Mouse (Mus musculus) erythroid progenitor cell, adult 5-6 weeks (primary cell): ENCODE results near the gene Gm28048. TPM values are rescaled to one million over a fixed set of nuclear protein-coding genes. Genes with fewer than 3 reads are reported as not detected.

Experiments used
- ATAC-seq: replicated peaks from 2 replicates; pipeline ENCODE4 v1.8.0; 2016; ENCODE audit warnings: moderate number of reproducible peaks, mild to moderate bottlenecking, moderate TSS enrichment, inconsistent platforms; ENCODE audit not compliant: poor library complexity, low FRiP score, severe bottlenecking
- total RNA-seq, 2 experiments: library from RNA; stranded (forward) in 1 of 2; stranded (reverse) in 1 of 2; fragments of 150-400 nt in 1 of 2; fragments of 186-747, 209-891 nt in 1 of 2; gene quantifications; 2 replicates each; pipeline versions ENCODE4 v1.2.3 to v1.2.4; 2015 to 2017; ENCODE audit warnings: low replicate concordance in 2 of 2

The Gm28048 gene
- total RNA-seq, 2 experiments from 2014 or later: 1.6 to 13.0 TPM

GRCm38 (mm10) chr11:22867691-22868090 lies 114.2 kb downstream of the Gm28048 start:
- no peak for ATAC-seq

- no peak for ATAC-seq
Observed at GRCm38 (mm10) chr11:22865635-22866246, 116.1 kb downstream of the Gm28048 start.

- no peak for ATAC-seq
Observed at GRCm38 (mm10) chr11:22864305-22865060, 117.4 kb downstream of the Gm28048 start.

GRCm38 (mm10) chr11:22863581-22863980 lies 118.3 kb downstream of the Gm28048 start:
- no peak for ATAC-seq

GRCm38 (mm10) chr11:22861315-22861714 lies 120.6 kb downstream of the Gm28048 start:
- ATAC-seq: no peak

- peak; percentile 31 for ATAC-seq
Observed at GRCm38 (mm10) chr11:22860335-22861227, 121.3 kb downstream of the Gm28048 start, which contains the start of gene B3gnt2. Gene B3gnt2, minus strand, starts transcription at chr11:22860961.

GRCm38 (mm10) chr11:22859633-22860334 lies 122.1 kb downstream of the Gm28048 start:
- peak; percentile 78 for ATAC-seq

GRCm38 (mm10) chr11:22859301-22859632 lies 122.6 kb downstream of the Gm28048 start:
- peak; percentile 7; the same call in 1 of the 2 replicates for ATAC-seq

- ATAC-seq: peak; percentile 65
Observed at GRCm38 (mm10) chr11:22858441-22859300, 123.2 kb downstream of the Gm28048 start.

GRCm38 (mm10) chr11:22857705-22858440 lies 124.0 kb downstream of the Gm28048 start:
- ATAC-seq: no peak

- ATAC-seq: no peak
Observed at GRCm38 (mm10) chr11:22857106-22857704, 124.7 kb downstream of the Gm28048 start.

GRCm38 (mm10) chr11:22856371-22856965 lies 125.4 kb downstream of the Gm28048 start:
- ATAC-seq: no peak

- no peak for ATAC-seq
Observed at GRCm38 (mm10) chr11:22854571-22854970, 127.3 kb downstream of the Gm28048 start.

- ATAC-seq: no peak
Observed at GRCm38 (mm10) chr11:22853477-22854157, 128.3 kb downstream of the Gm28048 start.

- no peak for ATAC-seq
Observed at GRCm38 (mm10) chr11:22852510-22852909, 129.4 kb downstream of the Gm28048 start.

GRCm38 (mm10) chr11:22851416-22851815 lies 130.5 kb downstream of the Gm28048 start:
- ATAC-seq: no peak

- ATAC-seq: no peak
Observed at GRCm38 (mm10) chr11:22850077-22850476, 131.8 kb downstream of the Gm28048 start.
